Mouse (Mus musculus) liver, adult 10 weeks (tissue): ENCODE measurements around the gene Ak2. TPM values are rescaled to one million over a fixed set of nuclear protein-coding genes. Genes with fewer than 3 reads are reported as not detected.

Experiments
- polyA plus RNA-seq: library from polyadenylated mRNA; stranded (reverse); fragments of 350-450 nt; fragmentation: Illumina TruSeq; extraction: RNeasy Lipid Tissue Mini Kit (QIAGEN cat#74804); gene quantifications from one replicate; pipeline ENCODE4 v1.2.3, GENCODE M21; 2014; ENCODE audit warnings: low read depth, low replicate concordance

Gene Ak2
- 97.6 TPM for polyA plus RNA-seq

DNA sequence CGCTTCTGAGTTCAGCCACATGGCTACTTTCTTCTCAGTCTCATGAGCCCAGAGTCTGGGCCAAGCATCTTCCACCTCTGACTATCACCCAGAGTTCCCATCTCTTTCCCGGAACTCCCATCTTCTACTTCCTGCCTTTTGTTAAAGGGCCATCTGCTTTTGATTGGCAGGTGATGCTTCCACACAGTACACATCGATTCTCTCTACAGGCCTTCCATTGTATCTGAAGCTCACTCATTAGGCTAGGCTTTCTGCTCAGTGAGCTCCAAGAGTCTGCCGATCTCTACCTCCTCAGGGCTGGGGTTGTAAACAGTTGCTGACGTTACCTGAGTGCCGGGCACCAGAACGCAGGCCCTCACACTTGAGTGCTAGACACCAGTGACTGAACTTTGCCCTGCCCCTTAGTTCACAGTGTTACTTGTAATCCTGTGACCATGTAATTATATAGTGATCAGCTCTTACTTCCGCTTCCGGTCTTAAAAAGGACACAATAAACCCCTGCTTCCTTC is at the start of gene Ak2:
Gene Ak2 (plus strand): TSS at position 459 of the 509 bp plus-strand sequence.

GRCm38 (mm10) chr4:128962029-128962925 is 29.5 kb upstream of the Ak2 start, which contains the start of gene Azin2:
Azin2 (minus strand) TSS chr4:128962442.

GRCm38 (mm10) chr4:129058207-129059092 is 66.7 kb downstream of the Ak2 start, which contains the start of gene Rnf19b:
Rnf19b (plus strand) TSS chr4:129058271.

Other genes starting within 250 kb of the Ak2 start
- not detected for gene A3galt2, start 236.6 kb upstream of the Ak2 start, polyA plus RNA-seq
- 1.7 TPM for gene Zfp362, start 185.9 kb upstream of the Ak2 start, polyA plus RNA-seq
- 0.26 TPM for gene Trim62, start 108.4 kb upstream of the Ak2 start, polyA plus RNA-seq
- not detected for gene Azin2, start 29.5 kb upstream of the Ak2 start, polyA plus RNA-seq
- gene Rnf19b, start 66.3 kb downstream of the Ak2 start, polyA plus RNA-seq, result 11.2 TPM
- gene Tmem54, start 113.6 kb downstream of the Ak2 start, polyA plus RNA-seq, result not detected
- not detected for gene Hpca, start 130.1 kb downstream of the Ak2 start, polyA plus RNA-seq
- not detected for gene Fndc5, start 145.0 kb downstream of the Ak2 start, polyA plus RNA-seq
- gene S100pbp, start 197.8 kb downstream of the Ak2 start, polyA plus RNA-seq, result 22.5 TPM
- gene Yars, start 197.8 kb downstream of the Ak2 start, polyA plus RNA-seq, result 5.2 TPM